Mouse (Mus musculus) mouse trophoblast stem cell (cell line): ENCODE results near the gene Pet2.

Source experiments
- in situ Hi-C, 2 experiments: fragments of 300-500 bp; cut with MseI, MboI; formaldehyde crosslinking; loops; 2 replicates in 1 of 2; 3 replicates in 1 of 2; pipeline ENCODE4 v1.15.1; 2025

Gene Pet2

DNA sequence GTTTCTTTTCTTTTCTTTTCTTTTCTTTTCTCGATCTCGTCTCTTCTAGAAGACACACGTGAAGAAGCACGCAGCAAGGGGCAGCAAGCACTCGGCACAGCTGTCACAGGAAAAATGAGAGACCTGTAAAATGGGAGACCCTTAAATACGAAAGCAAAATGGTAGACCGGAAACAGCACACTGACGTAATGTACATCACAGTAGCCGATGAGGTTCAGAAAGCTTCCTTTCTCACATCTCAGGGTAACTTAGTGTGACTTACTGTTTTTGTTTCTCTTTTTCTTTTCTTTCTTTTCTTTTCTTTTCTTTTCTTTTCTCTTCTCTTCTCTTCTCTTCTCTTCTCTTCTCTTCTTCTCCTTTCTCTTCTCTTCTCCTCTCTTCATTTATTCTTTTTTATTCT, at the start of gene Pet2:
TSS of gene Pet2 (minus strand) at position 101 of the 400 bp plus-strand sequence.
- in situ Hi-C loops: no loop called here
